Mouse (Mus musculus) megakaryocyte, embryonic 14.5 days (primary cell): Measurements from ENCODE around the gene Asb12.

Source experiments
- FLI1 ChIP-seq: IDR thresholded peaks from 2 replicates; pipeline ENCODE4 v1.6.1; 2012; ENCODE audit warnings: low read length, inconsistent platforms, mixed read lengths
- GATA1 ChIP-seq: IDR thresholded peaks from 3 replicates; pipeline ENCODE4 v1.6.1; 2012; ENCODE audit warnings: mixed read lengths, low read length, inconsistent platforms, borderline replicate concordance

DNA sequence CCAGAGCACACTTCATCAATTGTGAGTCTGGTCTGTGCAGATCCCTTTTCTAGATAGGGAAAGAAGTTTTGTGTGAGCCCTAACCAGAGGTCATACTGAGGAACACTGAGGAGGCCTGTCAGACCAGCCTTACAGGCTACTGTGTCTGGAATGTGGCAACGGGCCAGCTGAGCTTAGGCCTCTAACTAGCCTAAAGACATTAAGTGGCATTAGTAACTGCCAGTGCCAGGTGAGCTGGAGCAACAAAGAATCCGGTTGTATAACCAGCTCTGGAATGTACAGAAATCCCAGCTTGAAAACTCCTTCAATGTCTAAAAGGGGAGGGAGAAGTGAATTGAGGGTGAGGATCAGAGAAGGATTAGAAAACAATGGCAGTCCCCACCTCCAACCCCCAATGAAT is 111.9 kb downstream of the Asb12 start:
- TF ChIP-seq GATA1 (no peak), FLI1 (no peak)
